Mouse (Mus musculus) CD4-positive, CD25-positive, alpha-beta regulatory T cell, adult 4 months (primary cell): ENCODE measurements around the gene Defb33. TPM values are rescaled to one million over a fixed set of nuclear protein-coding genes. Genes with fewer than 3 reads are reported as not detected.

Source experiments
- ATAC-seq: one replicate; pipeline ENCODE4 v1.8.0; 2017
- polyA plus RNA-seq, 2 experiments: library from polyadenylated mRNA; unstranded; fragments of 100-300 nt; shearing (Covaris generic); gene quantifications; one replicate each; pipeline ENCODE4 v1.2.1; 2017

Gene Defb33
- polyA plus RNA-seq = not detected

- no peak for ATAC-seq
These were observed at the start of gene Defb33 for GRCm38 (mm10) chr8:20892369-20892768. Gene Defb33, plus strand, starts transcription at chr8:20892669.

GRCm38 (mm10) chr8:20874608-20875007 is 17.9 kb upstream of the Defb33 start:
- ATAC-seq = no peak

GRCm38 (mm10) chr8:20902527-20902926 is 10.1 kb downstream of the Defb33 start, which contains the start of gene Gm15056:
Gene Gm15056, minus strand, starts transcription at chr8:20902627.
- no peak for ATAC-seq

GRCm38 (mm10) chr8:20907119-20907518 is 14.7 kb downstream of the Defb33 start:
- ATAC-seq = no peak

- ATAC-seq = no peak
These were observed 15.8 kb downstream of the Defb33 start for GRCm38 (mm10) chr8:20908256-20908655.

- ATAC-seq = no peak
These were observed 19.8 kb downstream of the Defb33 start for GRCm38 (mm10) chr8:20912288-20912687.

GRCm38 (mm10) chr8:20921971-20922370 is 29.5 kb downstream of the Defb33 start, which contains the start of gene Gm6040:
Gene Gm6040, minus strand, starts transcription at chr8:20922071.
- ATAC-seq = no peak

GRCm38 (mm10) chr8:20944610-20945009 is 52.1 kb downstream of the Defb33 start, which contains the start of gene AY761185:
Gene AY761185, minus strand, starts transcription at chr8:20944710.
- no peak for ATAC-seq

Other genes with a start within 250 kb of the Defb33 start
- gene Gm15056, start 10.0 kb downstream of the Defb33 start, polyA plus RNA-seq = not detected
- gene Gm6040, start 29.4 kb downstream of the Defb33 start, polyA plus RNA-seq = not detected
- gene AY761185, start 52.0 kb downstream of the Defb33 start, polyA plus RNA-seq = not detected
- gene Defa21, start 132.9 kb downstream of the Defb33 start, polyA plus RNA-seq = not detected
- gene Defa23, start 162.4 kb downstream of the Defb33 start, polyA plus RNA-seq = not detected
- not detected for gene Defa35, start 172.4 kb downstream of the Defb33 start, polyA plus RNA-seq
- gene Defa25, start 191.8 kb downstream of the Defb33 start, polyA plus RNA-seq = not detected
- gene Gm14851, start 203.4 kb downstream of the Defb33 start, polyA plus RNA-seq = not detected
- not detected for gene Defa30, start 242.0 kb downstream of the Defb33 start, polyA plus RNA-seq